ENCODE assay signal across 8 mouse cellular contexts in the genomic region with DNA sequence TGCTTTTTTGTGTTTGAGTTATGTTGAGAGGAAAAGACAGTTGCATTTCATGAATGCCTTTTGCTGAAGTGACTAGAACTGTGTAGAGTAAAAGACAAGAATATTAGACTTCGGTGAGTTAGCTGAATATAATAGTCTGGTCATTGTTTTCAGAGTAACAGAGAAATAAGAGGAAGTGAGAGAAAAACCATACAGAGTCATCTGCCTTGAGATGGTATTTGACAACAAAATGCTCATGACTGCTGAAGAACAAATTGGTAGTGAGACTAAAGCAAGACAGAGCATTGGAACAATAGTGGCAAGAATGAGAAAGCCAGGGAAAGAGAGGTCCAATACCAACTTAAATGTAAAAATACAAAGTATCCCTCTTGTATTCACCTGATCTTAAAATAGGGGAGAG. TPM values are rescaled to one million over a fixed set of nuclear protein-coding genes. Genes with fewer than 3 reads are reported as not detected.
DNase-seq lines count a peak whose midpoint lies in the region; ATAC-seq lines count a peak whose summit lies in the region.

No protein-coding gene starts in this region.

- H3K36me3 ChIP-seq in lung, embryonic 15.5 days = peaks cover 3% of the 10 kb centered on the region; the same call in 1 of the 2 replicates
- H3K36me3 ChIP-seq in forebrain, embryonic 16.5 days (ENCODE audit: control insufficient read depth, insufficient read depth) = no peaks in the 10 kb centered on the region
- peaks cover 6% of the 10 kb centered on the region for H3K36me3 ChIP-seq in liver, embryonic 15.5 days (replicated peaks)
- H3K36me3 ChIP-seq in stomach, embryonic 15.5 days = no peaks in the 10 kb centered on the region

- H3K9ac ChIP-seq in lung, embryonic 15.5 days = peak overlapping the region; percentile 95; the same call in 1 of the 2 replicates
- H3K9ac ChIP-seq in forebrain, embryonic 16.5 days (replicated peaks; ENCODE audit: low read depth, low read length) = no peak overlapping the region
- peak overlapping the region; percentile 88; the same call in 1 of the 2 replicates for H3K9ac ChIP-seq in liver, embryonic 15.5 days
- peak overlapping the region; percentile 84; the same call in 1 of the 2 replicates for H3K9ac ChIP-seq in stomach, embryonic 15.5 days

- H3K27me3 ChIP-seq in lung, embryonic 15.5 days = no peaks in the 10 kb centered on the region
- H3K27me3 ChIP-seq in forebrain, embryonic 16.5 days (replicated peaks; ENCODE audit: control insufficient read depth, insufficient read depth, low read length) = no peaks in the 10 kb centered on the region
- H3K27me3 ChIP-seq in liver, embryonic 15.5 days = no peaks in the 10 kb centered on the region
- H3K27me3 ChIP-seq in stomach, embryonic 15.5 days (replicated peaks) = no peaks in the 10 kb centered on the region

- H3K4me2 ChIP-seq in lung, embryonic 15.5 days = peak overlapping the region; percentile 58
- H3K4me2 ChIP-seq in forebrain, embryonic 16.5 days (ENCODE audit: low read length) = peak overlapping the region; percentile 67
- H3K4me2 ChIP-seq in liver, embryonic 15.5 days = peak overlapping the region; percentile 80
- H3K4me2 ChIP-seq in stomach, embryonic 15.5 days = peak overlapping the region; percentile 55

- no peak overlapping the region for H3K27ac ChIP-seq in lung, embryonic 15.5 days
- no peak overlapping the region for H3K27ac ChIP-seq in forebrain, embryonic 16.5 days (ENCODE audit: low read length)
- peak overlapping the region; percentile 92 for H3K27ac ChIP-seq in liver, embryonic 15.5 days (replicated peaks)
- H3K27ac ChIP-seq in stomach, embryonic 15.5 days = no peak overlapping the region

- peaks cover 15% of the 10 kb centered on the region for H3K4me1 ChIP-seq in lung, embryonic 15.5 days
- peaks cover 20% of the 10 kb centered on the region for H3K4me1 ChIP-seq in forebrain, embryonic 16.5 days (replicated peaks; ENCODE audit: control insufficient read depth, insufficient read depth, low read length)
- peaks cover 31% of the 10 kb centered on the region for H3K4me1 ChIP-seq in liver, embryonic 15.5 days (replicated peaks)
- peaks cover 3% of the 10 kb centered on the region; the same call in 1 of the 2 replicates for H3K4me1 ChIP-seq in stomach, embryonic 15.5 days

- no peak for ATAC-seq in lung, embryonic 15.5 days (ENCODE audit: borderline replicate concordance, extremely low read depth, low FRiP score, low TSS enrichment)
- no peak for ATAC-seq in forebrain, embryonic 16.5 days
- no peak for ATAC-seq in liver, embryonic 15.5 days (ENCODE audit: insufficient read depth)
- ATAC-seq in stomach, embryonic 15.5 days (ENCODE audit: insufficient read depth, low FRiP score, low read depth) = no peak

- no peak for DNase-seq in lung, adult 18-20 months
- no peak for DNase-seq in adrenal gland, adult 2 months
- DNase-seq in spleen, postnatal 4 days (ENCODE audit: low spot score in 2 of 2) = no peak
- no peak for DNase-seq in adrenal gland, postnatal 14 days

- 75% methylated on average over 1 of the region's 1 CpGs for WGBS in lung, embryonic 15.5 days
- 74% methylated on average over 1 of the region's 1 CpGs for WGBS in forebrain, embryonic 16.5 days
- WGBS in liver, embryonic 15.5 days (ENCODE audit: insufficient replicate concordance) = 38% methylated on average over 1 of the region's 1 CpGs
- WGBS in stomach, embryonic 15.5 days = 76% methylated on average over 1 of the region's 1 CpGs

- H3K4me3 ChIP-seq in lung, embryonic 15.5 days = peak overlapping the region; percentile 88
- H3K4me3 ChIP-seq in forebrain, embryonic 16.5 days (replicated peaks; ENCODE audit: low read length) = no peak overlapping the region; the same call in 1 of the 2 replicates
- peak overlapping the region; percentile 93 for H3K4me3 ChIP-seq in liver, embryonic 15.5 days (replicated peaks)
- H3K4me3 ChIP-seq in stomach, embryonic 15.5 days (replicated peaks) = peak overlapping the region; percentile 90; the same call in 1 of the 2 replicates

- H3K9me3 ChIP-seq in lung, embryonic 15.5 days = no peaks in the 10 kb centered on the region
- H3K9me3 ChIP-seq in forebrain, embryonic 16.5 days (ENCODE audit: control insufficient read depth, low read length) = no peaks in the 10 kb centered on the region
- H3K9me3 ChIP-seq in liver, embryonic 15.5 days (replicated peaks) = no peaks in the 10 kb centered on the region
- no peaks in the 10 kb centered on the region for H3K9me3 ChIP-seq in stomach, embryonic 15.5 days

RNA-seq across cellular contexts. Expression of gene Gstcd, which starts 1.1 kb away (rescaled TPM):
- 7.4 and 8.2 TPM in 2 replicates for polyA plus RNA-seq in lung, embryonic 15.5 days (2015; fragmentation: Nextera tagmentation; extraction: Ambion mirVana)
- polyA plus RNA-seq in forebrain, embryonic 16.5 days (2015; fragmentation: Nextera tagmentation; extraction: Ambion mirVana) = 4.2 and 4.5 TPM in 2 replicates
- polyA plus RNA-seq in liver, embryonic 15.5 days (2015; fragmentation: Nextera tagmentation; extraction: Ambion mirVana) = 2.8 and 2.9 TPM in 2 replicates
- polyA plus RNA-seq in stomach, embryonic 15.5 days (2015; fragmentation: Nextera tagmentation; extraction: Ambion mirVana) = 6.6 and 6.9 TPM in 2 replicates
- total RNA-seq in adrenal gland, adult 2 months (2021) = 10 to 100 TPM; 10.4 to 10.6 TPM
- 3.0 and 3.8 TPM in 2 replicates for polyA plus RNA-seq in adrenal gland, adult 2 months (2012; rRNA removed)
- total RNA-seq in adrenal gland, postnatal 14 days (2021) = 12.6 and 13.9 TPM in 2 replicates

RNA-seq across cellular contexts. Expression of gene Ints12, which starts 1.3 kb away (rescaled TPM):
- 20.4 and 21.8 TPM in 2 replicates for polyA plus RNA-seq in lung, embryonic 15.5 days (2015; fragmentation: Nextera tagmentation; extraction: Ambion mirVana)
- 17.0 and 22.9 TPM in 2 replicates for polyA plus RNA-seq in forebrain, embryonic 16.5 days (2015; fragmentation: Nextera tagmentation; extraction: Ambion mirVana)
- 8.5 and 9.3 TPM in 2 replicates for polyA plus RNA-seq in liver, embryonic 15.5 days (2015; fragmentation: Nextera tagmentation; extraction: Ambion mirVana)
- polyA plus RNA-seq in stomach, embryonic 15.5 days (2015; fragmentation: Nextera tagmentation; extraction: Ambion mirVana) = 20.9 and 24.4 TPM in 2 replicates
- total RNA-seq in adrenal gland, adult 2 months (2021) = 10 to 100 TPM; 10.5 to 13.2 TPM
- 1.2 and 2.1 TPM in 2 replicates for polyA plus RNA-seq in adrenal gland, adult 2 months (2012; rRNA removed)
- 10.2 and 10.9 TPM in 2 replicates for total RNA-seq in adrenal gland, postnatal 14 days (2021)
